Mouse (Mus musculus) G1E (cell line): ENCODE measurements at regions not wholly inside any gene's neighbourhood (a gene's known extent, or its start where the extent isn't known, plus 50 kb on each side); places are given as distances from the start of the nearest gene placed in this dataset.

Experiments
- CTCF ChIP-seq: IDR thresholded peaks from 2 replicates; pipeline ENCODE4 v1.5.1; 2012; ENCODE audit warnings: low read depth, low read length, inconsistent platforms, mixed read lengths
- GATA1 ChIP-seq: IDR thresholded peaks from 2 replicates; pipeline ENCODE4 v1.6.1; 2012; ENCODE audit warnings: borderline replicate concordance, low read length, inconsistent platforms, mixed read lengths
- TAL1 ChIP-seq: conservative IDR thresholded peaks from 2 replicates; pipeline ENCODE4 v1.6.1; 2012; ENCODE audit warnings: low read depth, low read length, inconsistent platforms, mixed read lengths

DNA sequence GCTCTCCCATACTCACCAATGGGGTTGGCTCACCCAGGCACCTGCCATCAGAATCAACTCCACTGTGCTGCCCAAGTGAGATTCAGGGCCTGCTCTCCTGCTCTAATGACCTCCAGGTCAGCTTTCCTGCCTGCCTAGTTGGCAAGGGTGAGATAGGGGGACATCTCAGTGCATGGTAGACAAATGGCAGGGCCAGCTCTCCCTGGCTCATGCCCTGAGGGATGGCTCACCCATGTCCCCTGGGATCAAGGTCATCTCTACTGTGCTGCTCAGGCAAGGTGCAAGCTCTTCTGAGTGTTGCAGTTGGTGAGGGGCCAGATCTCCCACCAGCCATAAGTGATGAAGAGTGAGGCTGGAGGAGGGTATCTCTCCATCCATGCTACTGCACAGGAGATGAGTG lies 161.2 kb downstream of the Diras2 start:
- no peak for TF ChIP-seq CTCF
- TF ChIP-seq GATA1, result no peak
- TF ChIP-seq TAL1, result no peak
